Mouse (Mus musculus) limb, embryonic 13.5 days (tissue): ENCODE results near the gene Ppard. TPM values are rescaled to one million over a fixed set of nuclear protein-coding genes. Genes with fewer than 3 reads are reported as not detected.

ENCODE experiments used
- ATAC-seq: fragments of 200-750 bp; cut with Nextera tagmentation; 2 replicates; pipeline ENCODE4 v1.8.0; 2017; ENCODE audit warnings: low read depth, moderate number of reproducible peaks, moderate TSS enrichment; ENCODE audit not compliant: low FRiP score
- H3K27ac ChIP-seq: fragments of 300-500 bp; sonication (generic); 2 replicates; pipeline ENCODE4 v1.5.1; 2015; ENCODE audit warnings: inconsistent platforms, mild to moderate bottlenecking, moderate library complexity
- H3K27me3 ChIP-seq: fragments of 300-500 bp; sonication (generic); 2 replicates; pipeline ENCODE4 v1.6.1; 2015; ENCODE audit warnings: mild to moderate bottlenecking, inconsistent platforms
- H3K36me3 ChIP-seq: fragments of 300-500 bp; sonication (generic); 2 replicates; pipeline ENCODE4 v1.6.1; 2015; ENCODE audit warnings: inconsistent platforms, mild to moderate bottlenecking, moderate library complexity
- H3K4me1 ChIP-seq: fragments of 300-500 bp; sonication (generic); 2 replicates; pipeline ENCODE4 v1.6.1; 2015; ENCODE audit warnings: inconsistent platforms
- H3K4me2 ChIP-seq: fragments of 300-500 bp; sonication (generic); replicated peaks from 2 replicates; pipeline ENCODE4 v1.6.1; 2015; ENCODE audit warnings: inconsistent platforms, mild to moderate bottlenecking, moderate library complexity
- H3K4me3 ChIP-seq: fragments of 300-500 bp; sonication (generic); 2 replicates; pipeline ENCODE4 v1.5.1; 2015; ENCODE audit warnings: moderate library complexity, mild to moderate bottlenecking, inconsistent platforms
- H3K9ac ChIP-seq: fragments of 300-500 bp; sonication (generic); 2 replicates; pipeline ENCODE4 v1.6.1; 2015; ENCODE audit warnings: mild to moderate bottlenecking, inconsistent platforms
- H3K9me3 ChIP-seq: fragments of 300-500 bp; sonication (generic); 2 replicates; pipeline ENCODE4 v1.6.1; 2016; ENCODE audit warnings: inconsistent platforms
- WGBS: fragments of 180-500 bp; shearing (Covaris S2); methylation state at CpG from one replicate; pipeline ENCODE4 v1.1.7; 2015; 5-methylcytosine and 5-hydroxymethylcytosine counted together
- polyA plus RNA-seq: library from polyadenylated mRNA; unstranded; fragments of >200 nt; fragmentation: Nextera tagmentation; extraction: Ambion mirVana; gene quantifications from 2 replicates; pipeline ENCODE4 v1.2.1, GENCODE M21; 2015

Ppard gene
- polyA plus RNA-seq, 1 experiment from 2014 or later = 3.0 TPM

DNA sequence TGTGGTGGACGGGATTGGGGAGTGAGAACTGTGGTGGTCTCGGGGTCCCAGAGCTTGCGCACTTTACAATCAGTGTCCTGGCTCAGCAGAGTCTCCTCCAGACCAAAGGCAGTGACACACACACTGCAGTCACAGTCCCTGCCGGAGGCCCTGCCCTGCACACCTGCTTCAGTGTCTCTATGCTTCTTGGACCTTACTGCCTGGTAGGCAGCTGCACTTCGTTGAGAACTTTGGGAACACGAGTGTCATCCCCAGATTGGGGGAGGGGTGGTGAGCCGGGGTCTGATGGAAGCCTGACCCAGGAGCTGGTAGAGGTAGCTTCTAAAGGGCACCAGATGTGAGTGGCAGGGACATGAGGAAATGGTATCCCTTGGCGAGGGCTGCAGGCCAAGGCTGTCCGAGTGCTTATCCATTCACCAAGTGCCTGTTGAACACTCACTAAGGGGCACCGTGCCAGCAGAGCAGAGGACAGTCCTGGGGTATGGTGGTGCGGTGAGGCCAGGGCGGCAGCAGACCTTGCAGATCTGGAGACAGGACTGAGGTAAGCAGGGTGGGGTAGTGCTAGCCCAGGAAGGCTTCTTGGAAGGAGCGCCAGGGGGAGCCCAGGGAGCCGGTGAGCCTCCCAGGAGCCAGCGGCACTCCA lies 47.4 kb downstream of the Ppard start:
- Histone ChIP-seq H3K9ac (peak overlapping the region; percentile 53; the same call in 1 of the 2 replicates), H3K36me3 (0 out of 2 replicates have a peak, but pooled peaks cover 8% of the 10 kb centered on the region), H3K4me3 (no peak overlapping the region), H3K27ac (0 out of 2 replicates have a peak overlapping the region, but pooled peaks have one; percentile 70), H3K9me3 (no peaks in the 10 kb centered on the region), H3K4me2 (no peak overlapping the region), H3K4me1 (peaks cover 73% of the 10 kb centered on the region), H3K27me3 (no peaks in the 10 kb centered on the region)
- 61% methylated on average over 15 of the region's 15 CpGs for WGBS
- ATAC-seq = no peak

DNA sequence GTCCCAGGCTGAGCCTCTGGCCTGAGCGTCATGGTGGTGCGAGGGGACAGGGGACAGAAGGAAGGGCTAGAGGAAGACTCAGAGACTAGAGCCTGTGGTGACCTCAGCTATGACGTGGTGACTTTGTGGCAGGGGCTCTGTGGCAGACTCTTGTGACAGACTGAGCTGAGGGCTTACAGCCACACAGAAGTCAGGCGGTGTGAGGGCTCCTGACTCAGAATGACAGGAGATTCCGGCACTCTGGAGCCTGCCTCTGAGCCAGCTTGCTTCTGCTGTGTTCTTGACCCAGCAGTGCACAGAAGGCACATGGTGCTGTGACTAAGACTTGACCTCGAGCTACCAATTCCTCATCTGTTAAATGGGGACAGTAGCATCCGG lies 47.9 kb downstream of the Ppard start:
- ATAC-seq = no peak

GRCm38 (mm10) chr17:28280831-28281377 lies 48.4 kb downstream of the Ppard start:
- H3K4me1 ChIP-seq = peaks cover 83% of the 10 kb centered on the region
- H3K9me3 ChIP-seq = no peaks in the 10 kb centered on the region
- 0 out of 2 replicates have a peak, but pooled peaks cover 8% of the 10 kb centered on the region for H3K36me3 ChIP-seq
- no peak overlapping the region for H3K27ac ChIP-seq
- no peaks in the 10 kb centered on the region for H3K27me3 ChIP-seq
- ATAC-seq = no peak
- H3K4me3 ChIP-seq = no peak overlapping the region
- peak overlapping the region; percentile 39; the same call in 1 of the 2 replicates for H3K9ac ChIP-seq
- no peak overlapping the region for H3K4me2 ChIP-seq
- WGBS = 41% methylated on average over 5 of the region's 5 CpGs

More for the DNA sequence above, 47.9 kb downstream of the Ppard start:
- Histone ChIP-seq H3K9ac (peak overlapping the region; percentile 39; the same call in 1 of the 2 replicates), H3K9me3 (no peaks in the 10 kb centered on the region), H3K27ac (no peak overlapping the region), H3K36me3 (0 out of 2 replicates have a peak, but pooled peaks cover 8% of the 10 kb centered on the region), H3K27me3 (no peaks in the 10 kb centered on the region), H3K4me3 (no peak overlapping the region), H3K4me1 (peaks cover 78% of the 10 kb centered on the region), H3K4me2 (no peak overlapping the region)
- 70% methylated on average over 7 of the region's 7 CpGs for WGBS

DNA sequence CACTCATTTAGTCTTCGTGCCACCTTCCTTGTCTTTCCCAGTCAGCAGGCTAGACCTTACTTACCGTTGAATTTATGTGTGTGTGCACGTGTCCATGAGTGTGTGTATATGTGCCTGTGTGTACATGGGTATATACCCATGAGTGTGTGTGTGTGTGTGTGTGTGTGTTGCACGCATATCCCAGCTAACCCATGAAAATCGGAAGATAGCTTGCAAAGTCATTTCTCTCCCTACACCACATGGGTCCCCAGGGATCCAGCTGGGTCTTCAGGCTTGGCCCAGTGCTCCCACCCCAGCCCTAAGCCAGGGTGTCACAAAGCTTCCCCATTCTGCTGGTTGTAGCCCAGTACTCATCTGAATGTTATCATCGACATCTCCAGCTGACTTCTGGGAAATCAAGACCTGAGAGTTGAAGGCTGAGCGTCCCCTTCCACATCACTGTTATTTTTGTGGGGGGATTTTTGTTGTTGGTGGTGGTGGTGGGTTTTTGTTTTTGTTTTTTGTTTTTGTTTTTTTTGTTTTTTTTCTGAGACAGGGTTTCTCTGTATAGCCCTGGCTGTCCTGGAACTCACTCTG lies 49.5 kb downstream of the Ppard start:
- peaks cover 87% of the 10 kb centered on the region for H3K4me1 ChIP-seq
- H3K4me3 ChIP-seq = no peak overlapping the region
- H3K27me3 ChIP-seq = no peaks in the 10 kb centered on the region
- ATAC-seq = no peak
- 89% methylated on average over 7 of the region's 7 CpGs for WGBS
- H3K9ac ChIP-seq = no peak overlapping the region
- H3K36me3 ChIP-seq = peaks cover 3% of the 10 kb centered on the region; the same call in 1 of the 2 replicates
- H3K27ac ChIP-seq = no peak overlapping the region
- H3K4me2 ChIP-seq = no peak overlapping the region
- H3K9me3 ChIP-seq = no peaks in the 10 kb centered on the region

DNA sequence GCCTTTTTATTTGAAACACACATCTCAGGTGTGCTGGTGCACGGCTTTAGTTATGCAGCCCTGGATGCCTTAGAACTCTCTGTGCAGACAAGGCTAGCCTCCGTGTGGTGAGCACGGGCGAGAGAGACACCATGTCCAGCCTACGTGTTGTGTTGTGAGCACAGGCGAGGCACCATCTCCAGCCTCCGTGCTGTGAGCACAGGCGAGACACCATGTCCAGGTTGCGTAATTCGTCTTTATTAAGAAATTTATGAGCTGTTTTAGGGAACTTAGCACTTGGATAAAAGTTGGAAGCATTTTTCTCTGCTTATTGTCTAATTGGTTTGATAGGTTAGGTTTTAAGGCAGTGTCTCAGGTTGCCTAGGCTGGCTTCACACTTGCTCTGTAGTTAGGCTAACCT lies 50.7 kb downstream of the Ppard start:
- Histone ChIP-seq H3K9ac (no peak overlapping the region), H3K4me3 (no peak overlapping the region), H3K36me3 (peaks cover 7% of the 10 kb centered on the region; the same call in 1 of the 2 replicates), H3K27me3 (no peaks in the 10 kb centered on the region), H3K4me1 (peaks cover 77% of the 10 kb centered on the region), H3K27ac (no peak overlapping the region; the same call in 1 of the 2 replicates), H3K9me3 (no peaks in the 10 kb centered on the region), H3K4me2 (no peak overlapping the region)
- WGBS = 57% methylated on average over 10 of the region's 10 CpGs
- ATAC-seq = no peak

- ATAC-seq = no peak
- WGBS = 78% methylated on average over 10 of the region's 10 CpGs
- no peak overlapping the region for H3K4me3 ChIP-seq
- H3K4me1 ChIP-seq = peaks cover 48% of the 10 kb centered on the region
- H3K27me3 ChIP-seq = no peaks in the 10 kb centered on the region
- H3K9me3 ChIP-seq = no peaks in the 10 kb centered on the region
- no peak overlapping the region; the same call in 1 of the 2 replicates for H3K27ac ChIP-seq
- no peak overlapping the region for H3K4me2 ChIP-seq
- peak overlapping the region; percentile 51; the same call in 1 of the 2 replicates for H3K9ac ChIP-seq
- peaks cover 16% of the 10 kb centered on the region; the same call in 1 of the 2 replicates for H3K36me3 ChIP-seq
Measured at GRCm38 (mm10) chr17:28286133-28286532, 53.6 kb downstream of the Ppard start.

DNA sequence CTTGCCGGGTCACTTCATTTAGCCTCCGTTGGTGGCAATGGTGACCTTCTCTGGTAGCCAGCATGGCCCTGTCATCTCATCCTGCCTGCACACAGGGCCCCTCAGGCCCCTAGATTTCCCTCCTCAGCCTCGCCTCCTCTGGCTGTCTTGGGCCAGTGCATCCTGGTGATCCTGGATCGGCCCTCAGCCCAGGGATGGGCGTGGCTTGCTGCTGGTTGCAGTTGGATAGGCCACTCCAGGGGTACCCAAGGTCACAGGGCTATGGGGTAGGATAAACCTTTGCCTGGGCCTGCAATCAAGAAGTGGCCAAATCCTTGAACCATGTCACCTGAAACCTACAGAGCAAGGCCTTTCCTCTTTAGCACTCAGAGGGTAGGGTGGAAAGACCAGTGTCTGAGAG lies 54.5 kb downstream of the Ppard start:
- no peak overlapping the region for H3K4me3 ChIP-seq
- H3K9ac ChIP-seq = no peak overlapping the region
- peaks cover 21% of the 10 kb centered on the region for H3K36me3 ChIP-seq
- H3K27me3 ChIP-seq = no peaks in the 10 kb centered on the region
- H3K9me3 ChIP-seq = no peaks in the 10 kb centered on the region
- ATAC-seq = no peak
- no peak overlapping the region for H3K4me2 ChIP-seq
- 58% methylated on average over 5 of the region's 5 CpGs for WGBS
- H3K4me1 ChIP-seq = peaks cover 42% of the 10 kb centered on the region
- H3K27ac ChIP-seq = no peak overlapping the region

DNA sequence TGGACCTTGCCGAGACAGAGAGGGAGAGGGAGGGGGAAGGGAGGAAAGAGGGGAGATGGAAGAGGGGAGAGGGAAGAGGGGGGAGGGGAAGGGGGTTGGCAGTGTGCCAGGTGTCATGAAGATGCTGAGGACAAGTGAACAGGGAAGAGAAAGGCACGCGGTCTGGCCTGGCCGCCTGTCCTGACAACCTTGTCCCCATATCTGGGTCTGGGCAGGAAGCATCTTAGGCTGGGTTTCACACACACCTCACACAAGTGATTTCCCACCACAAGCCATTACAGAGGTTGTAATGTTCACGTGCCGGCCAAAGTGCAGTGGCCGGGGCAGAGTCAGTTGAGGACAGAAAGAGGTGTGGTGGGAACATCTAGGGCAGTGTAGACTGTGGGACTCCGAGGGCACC lies 55.1 kb downstream of the Ppard start:
- Histone ChIP-seq H3K4me1 (peaks cover 40% of the 10 kb centered on the region), H3K4me3 (no peak overlapping the region), H3K27me3 (no peaks in the 10 kb centered on the region), H3K4me2 (no peak overlapping the region), H3K9ac (no peak overlapping the region), H3K36me3 (peaks cover 27% of the 10 kb centered on the region), H3K27ac (no peak overlapping the region), H3K9me3 (no peaks in the 10 kb centered on the region)
- ATAC-seq = no peak
- WGBS = 77% methylated on average over 8 of the region's 8 CpGs

DNA sequence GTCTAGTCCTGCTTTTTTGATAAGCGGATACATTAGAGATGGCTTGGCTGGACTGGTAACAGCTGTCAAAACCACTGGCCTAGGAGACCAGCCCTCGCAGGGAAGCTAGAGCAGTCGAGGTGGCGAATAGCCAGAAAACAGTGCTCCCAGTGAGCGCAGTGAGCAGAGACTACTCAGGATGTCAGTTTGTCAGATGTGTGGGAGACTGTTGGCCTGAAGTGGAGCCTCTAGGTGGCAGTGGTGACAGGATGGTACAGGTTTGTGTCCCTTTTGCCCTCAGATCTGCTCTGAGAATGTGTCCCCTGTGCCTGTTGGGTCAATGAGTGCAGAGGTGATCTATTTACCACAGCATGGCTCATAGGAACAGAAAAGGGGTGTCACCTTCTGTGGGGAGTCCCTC lies 55.5 kb downstream of the Ppard start:
- WGBS = 69% methylated on average over 5 of the region's 5 CpGs
- peaks cover 36% of the 10 kb centered on the region for H3K4me1 ChIP-seq
- no peak overlapping the region for H3K27ac ChIP-seq
- H3K36me3 ChIP-seq = peaks cover 29% of the 10 kb centered on the region
- no peak for ATAC-seq
- H3K4me2 ChIP-seq = no peak overlapping the region
- no peaks in the 10 kb centered on the region for H3K27me3 ChIP-seq
- H3K9ac ChIP-seq = no peak overlapping the region
- no peak overlapping the region for H3K4me3 ChIP-seq
- H3K9me3 ChIP-seq = no peaks in the 10 kb centered on the region

DNA sequence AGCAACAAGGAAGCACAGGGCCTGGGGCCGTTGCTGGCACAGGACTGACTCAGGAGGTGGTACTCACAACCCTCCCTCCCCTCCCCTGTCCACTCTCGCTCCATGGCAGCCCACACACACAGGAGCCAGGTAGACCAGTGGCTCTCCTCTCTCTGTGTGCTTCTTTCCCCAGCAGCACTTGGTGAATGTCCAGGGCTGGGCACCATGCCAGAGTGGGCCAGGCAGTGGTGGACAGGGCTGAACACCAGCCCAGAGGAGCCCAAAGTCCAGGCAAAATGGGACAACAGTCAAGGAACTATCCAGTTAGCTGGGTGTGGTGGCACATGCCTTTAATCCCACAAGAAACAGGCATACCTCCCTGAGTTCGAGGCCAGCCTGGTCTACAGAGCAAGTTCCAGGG lies 57.8 kb downstream of the Ppard start:
- no peaks in the 10 kb centered on the region for H3K9me3 ChIP-seq
- no peak overlapping the region for H3K9ac ChIP-seq
- H3K27me3 ChIP-seq = no peaks in the 10 kb centered on the region
- H3K36me3 ChIP-seq = peaks cover 29% of the 10 kb centered on the region
- no peak overlapping the region for H3K4me2 ChIP-seq
- 75% methylated on average over 3 of the region's 3 CpGs for WGBS
- H3K4me1 ChIP-seq = peaks cover 35% of the 10 kb centered on the region
- no peak for ATAC-seq
- H3K4me3 ChIP-seq = no peak overlapping the region
- no peak overlapping the region for H3K27ac ChIP-seq

GRCm38 (mm10) chr17:28290671-28291070 lies 58.2 kb downstream of the Ppard start:
- H3K36me3 ChIP-seq = peaks cover 31% of the 10 kb centered on the region
- no peak overlapping the region for H3K9ac ChIP-seq
- no peaks in the 10 kb centered on the region for H3K9me3 ChIP-seq
- WGBS = 80% methylated on average over 11 of the region's 11 CpGs
- no peaks in the 10 kb centered on the region for H3K27me3 ChIP-seq
- H3K4me3 ChIP-seq = no peak overlapping the region
- no peak overlapping the region for H3K4me2 ChIP-seq
- H3K27ac ChIP-seq = no peak overlapping the region
- no peak for ATAC-seq
- peaks cover 34% of the 10 kb centered on the region for H3K4me1 ChIP-seq

GRCm38 (mm10) chr17:28291346-28291745 lies 58.8 kb downstream of the Ppard start:
- no peak for ATAC-seq
- H3K9ac ChIP-seq = no peak overlapping the region
- H3K9me3 ChIP-seq = no peaks in the 10 kb centered on the region
- H3K4me3 ChIP-seq = no peak overlapping the region
- no peak overlapping the region for H3K27ac ChIP-seq
- 83% methylated on average over 7 of the region's 7 CpGs for WGBS
- H3K36me3 ChIP-seq = peaks cover 34% of the 10 kb centered on the region
- no peaks in the 10 kb centered on the region for H3K27me3 ChIP-seq
- peaks cover 28% of the 10 kb centered on the region for H3K4me1 ChIP-seq
- no peak overlapping the region for H3K4me2 ChIP-seq
